Mouse (Mus musculus) hindbrain, embryonic 14.5 days (tissue): ENCODE data around the gene Otulinl. TPM values are rescaled to one million over a fixed set of nuclear protein-coding genes. Genes with fewer than 3 reads are reported as not detected.

Source experiments
- ATAC-seq: fragments of 200-750 bp; cut with Nextera tagmentation; 2 replicates; pipeline ENCODE4 v1.8.0; 2017; ENCODE audit warnings: moderate number of reproducible peaks, mild to moderate bottlenecking, moderate TSS enrichment, moderate library complexity; ENCODE audit not compliant: low FRiP score
- DNase-seq: peaks from one replicate; pipeline ENCODE4 v3.0.0-alpha.2; 2015; ENCODE audit warnings: low spot score
- H3K27ac ChIP-seq: fragments of 300-500 bp; sonication (generic); 2 replicates; pipeline ENCODE4 v1.5.1; 2014; ENCODE audit warnings: mild to moderate bottlenecking, moderate library complexity
- H3K27me3 ChIP-seq: fragments of 300-500 bp; sonication (generic); 2 replicates; pipeline ENCODE4 v1.6.1; 2014; ENCODE audit warnings: mild to moderate bottlenecking, low read length, mixed read lengths; ENCODE audit not compliant: control insufficient read depth, insufficient read depth
- H3K36me3 ChIP-seq: fragments of 300-500 bp; sonication (generic); replicated peaks from 2 replicates; pipeline ENCODE4 v1.6.1; 2014; ENCODE audit not compliant: control insufficient read depth, insufficient read depth
- H3K4me1 ChIP-seq: fragments of 300-500 bp; sonication (generic); replicated peaks from 2 replicates; pipeline ENCODE4 v1.6.1; 2014; ENCODE audit warnings: antibody characterized with exemption, low read length, mixed read lengths; ENCODE audit not compliant: control insufficient read depth, insufficient read depth
- H3K4me2 ChIP-seq: fragments of 300-500 bp; sonication (generic); replicated peaks from 2 replicates; pipeline ENCODE4 v1.6.1; 2014; ENCODE audit warnings: mild to moderate bottlenecking, moderate library complexity
- H3K4me3 ChIP-seq: fragments of 300-500 bp; sonication (generic); replicated peaks from 2 replicates; pipeline ENCODE4 v1.5.1; 2014; ENCODE audit warnings: mild to moderate bottlenecking, low read length
- H3K9ac ChIP-seq: fragments of 300-500 bp; sonication (generic); 2 replicates; pipeline ENCODE4 v1.6.1; 2014
- H3K9me3 ChIP-seq: fragments of 300-500 bp; sonication (generic); 2 replicates; pipeline ENCODE4 v1.6.1; 2016; ENCODE audit warnings: low read length; ENCODE audit not compliant: control insufficient read depth
- WGBS: fragments of 180-500 bp; shearing (Covaris S2); extraction: QIAGEN DNeasy Blood & Tissue Kit; methylation state at CpG from one replicate; pipeline ENCODE4 v1.1.7; 2014; 5-methylcytosine and 5-hydroxymethylcytosine counted together
- polyA plus RNA-seq: library from polyadenylated mRNA; unstranded; fragments of >200 nt; fragmentation: Nextera tagmentation; extraction: Ambion mirVana; gene quantifications from 2 replicates; pipeline ENCODE4 v1.2.1, GENCODE M21; 2014

Gene Otulinl
- polyA plus RNA-seq, 1 experiment from 2014 or later: 15.2 TPM

DNA sequence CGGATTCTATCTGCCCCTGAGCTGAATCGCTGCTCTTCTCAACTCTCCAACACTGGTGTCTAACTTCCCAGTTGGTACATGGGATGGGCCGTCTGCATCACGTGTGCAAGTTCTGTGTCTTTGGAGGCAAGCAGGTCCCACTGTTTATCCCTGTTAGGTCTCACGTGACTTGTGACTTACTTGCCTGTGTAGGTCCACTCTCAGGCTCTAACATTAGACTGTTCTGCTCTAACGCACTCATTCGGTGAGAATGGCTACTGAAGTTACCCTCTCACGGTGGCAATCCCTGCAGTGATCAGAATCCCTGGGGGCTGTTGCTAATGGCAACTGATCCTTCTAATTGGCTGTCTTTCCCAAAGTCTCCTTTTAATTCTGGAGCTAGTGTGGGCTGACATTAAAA is 9.1 kb downstream of the Otulinl start:
- no peaks in the 10 kb centered on the region for H3K27me3 ChIP-seq
- WGBS: 54% methylated on average over 8 of the region's 8 CpGs
- H3K36me3 ChIP-seq: no peaks in the 10 kb centered on the region
- DNase-seq (no peak), ATAC-seq (no peak)
- H3K4me3 ChIP-seq: no peak overlapping the region
- H3K4me1 ChIP-seq: peaks cover 6% of the 10 kb centered on the region
- no peak overlapping the region for H3K4me2 ChIP-seq
- no peak overlapping the region for H3K9ac ChIP-seq
- H3K9me3 ChIP-seq: no peaks in the 10 kb centered on the region
- no peak overlapping the region for H3K27ac ChIP-seq

GRCm38 (mm10) chr15:27671612-27672245 is 9.7 kb downstream of the Otulinl start:
- Histone ChIP-seq H3K4me1 (peaks cover 6% of the 10 kb centered on the region), H3K27ac (no peak overlapping the region), H3K9me3 (no peaks in the 10 kb centered on the region), H3K4me2 (no peak overlapping the region), H3K27me3 (no peaks in the 10 kb centered on the region), H3K9ac (no peak overlapping the region), H3K4me3 (no peak overlapping the region), H3K36me3 (no peaks in the 10 kb centered on the region)
- DNase-seq: no peak
- 91% methylated on average over 10 of the region's 10 CpGs for WGBS
- no peak for ATAC-seq

DNA sequence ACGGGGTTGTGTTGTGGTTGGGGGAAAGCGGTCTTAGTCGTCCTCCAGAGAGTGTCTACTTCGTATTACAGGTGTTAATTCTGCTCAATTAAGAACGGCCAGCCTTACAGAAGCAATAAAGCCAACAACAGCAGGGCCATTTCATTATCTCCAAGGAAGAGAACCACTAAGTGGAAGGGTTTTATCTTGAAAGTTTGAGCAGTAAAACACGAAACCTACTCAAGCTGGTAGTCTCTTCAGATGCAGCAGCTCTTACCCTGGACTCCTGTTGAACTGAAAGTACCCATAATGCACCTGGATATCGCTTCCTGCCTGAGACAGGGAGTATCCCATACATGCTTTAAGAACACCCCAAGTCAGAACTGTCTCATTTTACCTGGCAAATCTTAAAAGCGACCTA is 10.7 kb downstream of the Otulinl start:
- ATAC-seq (no peak), DNase-seq (no peak)
- WGBS: 87% methylated on average over 8 of the region's 8 CpGs
- Histone ChIP-seq H3K4me3 (no peak overlapping the region), H3K36me3 (no peaks in the 10 kb centered on the region), H3K9me3 (no peaks in the 10 kb centered on the region), H3K9ac (no peak overlapping the region), H3K4me2 (no peak overlapping the region), H3K27me3 (no peaks in the 10 kb centered on the region), H3K27ac (no peak overlapping the region), H3K4me1 (peaks cover 6% of the 10 kb centered on the region; the same call in 1 of the 2 replicates)

DNA sequence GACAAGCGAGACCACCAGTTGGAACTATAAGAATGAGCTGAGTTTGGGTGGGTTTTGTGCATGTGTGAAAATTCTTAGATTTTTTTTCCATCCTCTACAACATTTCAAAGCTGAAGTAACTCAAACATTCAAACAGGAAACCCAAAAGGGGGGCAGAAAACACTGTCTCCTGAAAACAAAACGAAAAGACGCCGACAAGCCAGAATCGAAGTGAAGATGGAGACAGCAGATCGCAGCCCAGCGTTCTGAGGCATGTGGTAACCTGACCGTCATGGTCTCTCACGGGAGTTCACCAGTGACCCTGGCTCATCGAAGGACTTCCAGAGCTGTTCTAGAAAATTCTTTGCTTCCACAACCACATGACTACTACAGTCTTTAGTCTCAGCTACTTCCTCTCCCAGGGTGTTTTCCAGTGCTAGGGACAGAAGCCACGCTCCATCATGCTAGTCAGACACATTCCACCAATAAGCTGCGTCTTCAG is 11.4 kb downstream of the Otulinl start:
- ATAC-seq (no peak), DNase-seq (no peak)
- Histone ChIP-seq H3K4me1 (peaks cover 10% of the 10 kb centered on the region; the same call in 1 of the 2 replicates), H3K27me3 (no peaks in the 10 kb centered on the region), H3K9ac (no peak overlapping the region), H3K9me3 (no peaks in the 10 kb centered on the region), H3K4me2 (no peak overlapping the region), H3K4me3 (no peak overlapping the region), H3K27ac (no peak overlapping the region), H3K36me3 (no peaks in the 10 kb centered on the region)
- WGBS: 89% methylated on average over 12 of the region's 12 CpGs

DNA sequence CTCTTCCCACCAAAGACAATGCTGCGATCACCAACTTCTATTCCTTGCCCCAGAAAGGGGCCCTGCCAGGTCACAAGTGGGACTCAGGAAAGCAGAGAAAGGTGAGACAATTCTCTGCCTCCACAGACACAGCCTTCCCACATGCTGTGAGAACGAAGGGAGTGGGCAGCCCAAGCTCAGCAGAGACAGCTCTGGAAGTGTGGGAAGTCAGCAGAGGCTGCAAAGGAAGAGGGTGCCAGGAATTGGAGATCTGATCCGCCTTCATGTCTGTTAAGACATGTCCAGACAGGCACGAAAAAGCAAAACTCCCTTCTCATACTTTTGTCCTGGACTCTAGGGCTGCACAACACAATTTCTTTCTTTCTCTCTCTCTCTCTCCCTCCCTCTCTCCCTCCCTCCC is 12.1 kb downstream of the Otulinl start:
- ATAC-seq: no peak
- Histone ChIP-seq H3K9me3 (no peaks in the 10 kb centered on the region), H3K27me3 (no peaks in the 10 kb centered on the region), H3K4me2 (no peak overlapping the region), H3K36me3 (no peaks in the 10 kb centered on the region), H3K4me3 (no peak overlapping the region), H3K9ac (no peak overlapping the region), H3K4me1 (peaks cover 10% of the 10 kb centered on the region; the same call in 1 of the 2 replicates), H3K27ac (no peak overlapping the region)
- WGBS: 83% methylated on average over 4 of the region's 4 CpGs
- DNase-seq: no peak

GRCm38 (mm10) chr15:27668557-27668956 is 12.8 kb downstream of the Otulinl start:
- no peak overlapping the region for H3K9ac ChIP-seq
- WGBS: 92% methylated on average over 7 of the region's 7 CpGs
- no peaks in the 10 kb centered on the region for H3K9me3 ChIP-seq
- no peaks in the 10 kb centered on the region for H3K27me3 ChIP-seq
- H3K36me3 ChIP-seq: no peaks in the 10 kb centered on the region
- H3K4me3 ChIP-seq: no peak overlapping the region
- H3K4me2 ChIP-seq: no peak overlapping the region
- no peak for ATAC-seq
- no peak overlapping the region for H3K27ac ChIP-seq
- peaks cover 10% of the 10 kb centered on the region; the same call in 1 of the 2 replicates for H3K4me1 ChIP-seq
- no peak for DNase-seq

DNA sequence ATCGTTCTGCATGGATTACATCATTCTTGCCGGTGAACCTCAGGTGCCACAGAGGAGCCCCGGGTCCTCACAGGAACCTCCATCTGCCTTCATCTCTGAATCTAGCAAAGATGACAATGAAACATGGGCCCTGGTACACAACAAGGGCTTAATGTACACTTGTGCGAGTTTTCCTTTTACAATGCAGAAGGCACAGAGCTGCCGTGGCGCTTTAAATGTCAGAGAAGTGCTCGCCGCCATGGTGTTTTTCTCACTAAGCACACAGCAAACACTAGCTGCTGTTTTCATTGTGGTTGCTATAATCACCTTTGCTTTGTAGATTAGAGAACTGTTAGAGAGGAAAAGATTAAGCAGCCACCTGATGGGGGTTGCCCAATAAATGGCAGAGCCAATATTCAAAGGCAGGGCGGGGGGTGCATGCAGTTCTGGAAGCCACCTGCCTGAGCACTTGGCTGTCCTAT is 13.3 kb downstream of the Otulinl start:
- Histone ChIP-seq H3K27ac (no peak overlapping the region), H3K9ac (no peak overlapping the region), H3K36me3 (no peaks in the 10 kb centered on the region), H3K4me3 (no peak overlapping the region), H3K9me3 (no peaks in the 10 kb centered on the region), H3K4me1 (peaks cover 10% of the 10 kb centered on the region; the same call in 1 of the 2 replicates), H3K27me3 (no peaks in the 10 kb centered on the region), H3K4me2 (no peak overlapping the region)
- ATAC-seq (no peak), DNase-seq (no peak)
- 87% methylated on average over 9 of the region's 9 CpGs for WGBS

DNA sequence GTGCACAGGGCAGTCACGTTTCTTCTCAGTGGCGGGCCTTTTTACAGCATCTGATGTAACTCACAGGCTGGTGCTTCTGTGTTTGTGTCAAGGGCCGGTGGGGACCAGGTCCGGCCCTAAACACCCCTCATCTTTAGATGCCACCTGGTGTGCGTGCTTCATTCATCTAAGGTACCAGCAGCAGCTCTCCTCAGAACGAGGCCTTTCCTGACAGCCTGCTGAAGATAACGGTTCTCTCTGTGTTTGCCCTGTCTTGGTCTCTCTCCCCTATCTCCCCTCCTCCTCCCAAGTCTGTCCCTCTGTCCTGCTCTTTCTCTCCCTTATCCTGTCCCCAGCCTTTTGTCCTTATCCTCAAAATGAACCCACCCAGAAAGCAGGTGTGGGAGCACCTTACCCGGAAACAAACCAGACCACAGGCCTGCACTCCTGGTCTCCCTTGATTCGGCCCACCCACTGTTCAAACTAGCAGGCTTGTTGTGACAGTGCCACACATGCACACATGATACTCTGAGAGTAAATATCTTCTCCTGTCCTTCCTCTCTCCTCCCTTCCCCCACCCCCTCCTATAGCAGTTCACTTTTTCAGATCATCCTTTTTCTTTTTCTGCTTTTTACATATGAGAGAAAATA is 14.4 kb downstream of the Otulinl start:
- 0 out of 2 replicates have a peak, but pooled peaks cover 3% of the 10 kb centered on the region for H3K4me1 ChIP-seq
- H3K27ac ChIP-seq: no peak overlapping the region
- no peaks in the 10 kb centered on the region for H3K9me3 ChIP-seq
- ATAC-seq (no peak), DNase-seq (no peak)
- WGBS: 82% methylated on average over 9 of the region's 9 CpGs
- no peaks in the 10 kb centered on the region for H3K36me3 ChIP-seq
- H3K4me3 ChIP-seq: no peak overlapping the region
- no peaks in the 10 kb centered on the region for H3K27me3 ChIP-seq
- H3K9ac ChIP-seq: no peak overlapping the region
- no peak overlapping the region for H3K4me2 ChIP-seq

DNA sequence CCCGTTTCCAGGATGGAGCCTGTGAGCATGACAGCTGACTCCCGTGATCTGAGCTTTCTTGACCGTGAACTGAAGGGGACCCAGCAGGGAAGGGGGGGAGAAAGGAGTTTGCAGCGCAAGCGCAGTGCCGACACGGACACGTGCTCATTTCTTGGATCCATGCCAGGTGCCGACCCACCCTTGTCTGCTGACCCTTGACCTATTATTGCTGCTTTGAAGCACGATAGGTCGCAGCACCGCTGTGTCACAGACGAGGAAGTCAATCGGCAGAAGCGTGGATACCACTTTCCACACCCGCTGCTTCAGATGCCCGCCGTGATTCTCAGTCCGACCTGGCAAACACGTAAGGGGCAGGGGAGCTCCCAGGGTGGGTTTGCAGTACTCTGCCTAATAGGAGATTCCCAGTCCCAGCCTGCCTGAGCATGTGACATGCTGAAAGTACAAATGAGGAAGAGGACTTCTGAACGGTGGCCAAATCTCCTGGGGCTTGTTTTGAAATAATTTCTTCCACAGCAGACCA is 15.9 kb downstream of the Otulinl start:
- Histone ChIP-seq H3K36me3 (no peaks in the 10 kb centered on the region), H3K27ac (no peak overlapping the region), H3K9ac (0 out of 2 replicates have a peak overlapping the region, but pooled peaks have one; percentile 2), H3K9me3 (no peaks in the 10 kb centered on the region), H3K4me3 (peak overlapping the region; percentile 12), H3K4me2 (peak overlapping the region; percentile 41), H3K27me3 (no peaks in the 10 kb centered on the region), H3K4me1 (0 out of 2 replicates have a peak, but pooled peaks cover 3% of the 10 kb centered on the region)
- DNase-seq (peak; percentile 64), ATAC-seq (peak; percentile 64; the same call in 1 of the 2 replicates)
- 30% methylated on average over 21 of the region's 21 CpGs for WGBS
